Mouse (Mus musculus): ENCODE data around the gene A630089N07Rik. TPM values are rescaled to one million over a fixed set of nuclear protein-coding genes. Genes with fewer than 3 reads are reported as not detected.

The A630089N07Rik gene
- total RNA-seq, 4 experiments from 2014 or later: 7.4 to 10.1 (median 8.8) TPM

DNA sequence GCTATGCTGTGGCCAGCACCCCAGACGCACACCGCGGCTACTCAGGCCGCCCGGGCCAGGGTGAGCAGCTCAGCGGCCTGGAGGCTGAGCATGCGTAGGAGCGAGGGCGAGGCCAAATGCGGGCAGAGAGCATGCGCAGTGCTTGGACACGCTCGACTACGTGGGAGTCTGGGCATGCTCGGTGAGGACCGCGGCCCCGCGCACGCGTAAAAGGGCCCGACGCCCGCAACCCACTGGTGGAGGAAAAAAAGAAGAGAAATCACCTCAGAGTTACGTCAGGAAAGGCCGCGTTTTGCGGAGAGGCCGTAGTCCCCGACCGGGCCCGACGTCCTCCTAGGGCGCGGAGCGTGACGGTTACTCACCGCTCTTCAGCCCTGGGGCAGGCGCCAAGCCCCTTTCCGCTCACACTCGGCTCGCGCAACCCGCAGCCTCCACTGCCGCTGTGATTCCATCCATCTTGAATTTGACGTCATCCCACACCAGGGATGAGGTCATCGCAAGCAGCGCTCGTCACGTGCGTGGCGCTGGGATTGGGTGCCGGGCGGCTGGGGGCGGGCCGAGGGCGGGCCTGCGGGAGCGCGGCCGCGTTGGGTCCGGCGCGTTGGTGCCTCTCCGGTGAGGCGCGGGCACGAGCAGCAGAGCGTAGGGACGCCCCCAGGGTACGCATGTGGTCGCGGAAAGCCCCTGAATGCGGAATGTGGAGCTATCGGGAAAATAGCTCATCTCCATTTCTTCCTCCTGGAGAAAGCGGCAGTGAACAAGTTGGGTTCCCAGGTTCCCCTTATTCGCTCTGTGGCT lies 119.9 kb downstream of the A630089N07Rik start, which contains the start of the genes C2cd2 and Zbtb21:
Gene C2cd2 (minus strand): TSS at position 448 of the 798 bp plus-strand sequence.
Gene Zbtb21 (minus strand): TSS at position 472 of the 798 bp plus-strand sequence.
- DNase-seq (ENCODE audit: low spot score in 2 of 2): peak; percentile 96 to 98

DNA sequence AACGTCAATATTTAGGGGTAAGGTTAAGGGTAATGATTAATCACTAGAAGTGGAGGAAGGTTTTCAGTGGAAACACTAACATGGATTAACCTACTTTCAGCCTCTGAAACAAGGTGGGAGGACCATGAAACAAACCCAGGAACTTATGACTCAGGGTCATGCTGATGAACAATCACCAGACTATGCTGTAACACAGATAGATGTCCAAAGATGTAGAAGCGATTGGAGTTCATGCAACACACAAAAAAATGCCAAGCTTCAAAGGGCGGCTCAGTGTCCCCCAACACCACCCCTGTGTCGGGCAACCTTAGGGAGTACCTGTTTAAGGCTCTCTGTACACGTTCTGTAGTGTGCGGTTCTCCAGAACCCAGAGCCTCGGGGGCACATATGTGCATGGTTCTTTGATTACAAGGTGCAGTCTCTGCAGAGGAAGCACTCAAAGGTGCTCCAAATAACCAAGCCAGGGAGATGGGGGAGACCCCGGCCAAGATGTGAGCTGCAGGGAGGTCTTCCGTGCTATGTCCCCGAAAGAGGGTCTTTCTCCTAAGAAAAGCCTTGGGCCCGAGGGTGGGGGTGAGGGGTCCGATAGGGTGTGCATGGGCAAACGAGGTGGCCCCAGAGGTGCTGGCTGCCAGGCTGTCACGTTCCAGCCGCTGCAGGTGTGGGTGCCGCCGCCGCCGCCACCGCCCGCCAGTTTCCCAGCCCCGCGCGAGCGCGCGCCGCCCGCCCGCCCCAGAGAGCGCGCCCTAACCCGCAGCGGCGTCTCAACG lies 120.7 kb downstream of the A630089N07Rik start:
- peak; percentile 13 to 28 for DNase-seq (ENCODE audit: low spot score in 2 of 2)

DNA sequence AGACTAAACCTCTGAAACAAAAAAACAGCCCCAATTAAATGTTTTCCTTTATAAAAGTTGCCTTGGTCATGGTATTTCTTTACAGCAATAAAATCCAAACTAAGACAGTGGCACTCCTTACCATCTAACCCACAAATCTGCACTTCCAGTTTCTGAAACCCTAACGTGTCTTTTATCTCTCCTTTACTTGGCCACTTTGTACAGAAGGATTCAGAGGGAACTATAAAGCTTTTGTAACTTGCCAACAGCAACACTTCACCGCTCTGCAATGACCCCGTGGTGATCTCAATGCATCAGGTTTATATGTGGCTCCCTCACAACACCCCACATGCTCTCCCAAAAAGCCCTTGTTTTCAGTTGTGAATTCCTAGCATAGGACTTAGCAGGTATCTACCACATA lies 121.9 kb downstream of the A630089N07Rik start:
- DNase-seq (ENCODE audit: low spot score in 2 of 2): no peak

GRCm38 (mm10) chr16:97958401-97958973 lies 123.8 kb downstream of the A630089N07Rik start:
- no peak for DNase-seq (ENCODE audit: low spot score in 2 of 2)

DNA sequence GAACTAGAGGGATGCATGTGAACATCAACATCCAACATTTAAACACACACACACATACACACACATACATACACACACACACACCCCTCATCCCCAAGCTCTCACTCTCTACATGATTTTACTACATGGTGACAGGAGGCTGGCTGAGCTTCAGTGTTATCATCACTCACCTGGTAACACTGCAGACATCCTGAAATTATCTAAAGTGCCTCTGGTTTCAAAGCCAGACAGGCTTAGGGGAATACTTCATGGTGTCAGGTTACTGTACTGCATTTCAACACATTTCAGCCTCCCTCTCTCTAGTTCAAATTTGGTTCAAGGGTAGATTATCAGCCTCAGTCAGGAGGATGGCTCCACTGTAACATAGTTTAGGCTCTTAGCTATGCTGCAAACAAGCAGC lies 124.6 kb downstream of the A630089N07Rik start:
- DNase-seq (ENCODE audit: low spot score in 2 of 2): no peak

GRCm38 (mm10) chr16:97956011-97956410 lies 126.2 kb downstream of the A630089N07Rik start:
- DNase-seq (ENCODE audit: low spot score in 2 of 2): no peak

- DNase-seq (ENCODE audit: low spot score in 2 of 2): no peak
Observed at GRCm38 (mm10) chr16:97953300-97953699, 128.9 kb downstream of the A630089N07Rik start.

GRCm38 (mm10) chr16:97952801-97953200 lies 129.4 kb downstream of the A630089N07Rik start:
- no peak for DNase-seq (ENCODE audit: low spot score in 2 of 2)

DNA sequence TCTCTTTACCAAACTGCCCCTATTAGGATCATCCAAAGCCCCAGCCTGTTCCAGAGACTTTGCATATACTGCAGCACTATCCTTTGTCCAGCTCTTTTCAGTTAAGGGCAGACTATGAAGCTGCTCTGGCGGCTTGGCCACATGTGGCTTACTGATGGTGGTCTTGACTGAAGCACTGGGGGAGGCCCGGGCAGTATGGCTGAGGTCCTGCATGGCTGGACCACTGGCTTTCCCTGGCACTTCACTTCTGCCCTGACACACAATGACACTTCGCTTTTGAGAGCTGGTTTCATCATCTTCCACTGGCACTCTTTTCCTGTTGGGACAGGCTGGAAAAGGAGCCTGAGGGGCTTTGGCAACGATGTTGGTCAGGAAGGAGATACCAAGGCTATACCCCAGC lies 129.9 kb downstream of the A630089N07Rik start:
- DNase-seq (ENCODE audit: low spot score in 2 of 2): no peak

Other genes starting within 250 kb of the A630089N07Rik start
- 10 to 100 TPM; 22.0 to 29.2 (median 24.6) TPM for gene Prdm15, start 230.6 kb downstream of the A630089N07Rik start, total RNA-seq (2022)
- 10 to 100 TPM; 11.1 to 14.8 (median 12.2) TPM for gene C2cd2, start 119.9 kb downstream of the A630089N07Rik start, total RNA-seq (2022)
- 10 to 100 TPM; 23.0 to 33.6 (median 25.5) TPM for gene Zbtb21, start 119.8 kb downstream of the A630089N07Rik start, total RNA-seq (2022)
- gene B230307C23Rik, start 85.1 kb downstream of the A630089N07Rik start, total RNA-seq (2022): 10 to 100 TPM; 18.2 to 28.7 (median 25.5) TPM